ENCODE assay signal across 8 mouse cellular contexts in genomic region chr4:116807197-116808129, GRCm38 (mm10). TPM values are rescaled to one million over a fixed set of nuclear protein-coding genes. Genes with fewer than 3 reads are reported as not detected.
A peak's percentile ranks its signal among the peaks of the same experiment; 100 is the strongest.
DNase-seq lines count a peak whose midpoint lies in the region; ATAC-seq lines count a peak whose summit lies in the region.

TSS of gene Toe1 (minus strand) at chr4:116807640.
TSS of gene Mutyh (plus strand) at chr4:116807723.

- peak within 1 kb of the TSS; percentile 81 for H3K4me2 ChIP-seq in heart, embryonic 14.5 days (ENCODE audit: low read length)
- peak within 1 kb of the TSS; percentile 81 for H3K4me2 ChIP-seq in liver, embryonic 13.5 days
- peak within 1 kb of the TSS; percentile 67 for H3K4me2 ChIP-seq in stomach, embryonic 16.5 days (ENCODE audit: low read depth, low read length)

- no peaks in the 10 kb centered on the region for H3K27me3 ChIP-seq in heart, embryonic 14.5 days (ENCODE audit: control insufficient read depth, insufficient read depth, low read length)
- no peaks in the 10 kb centered on the region for H3K27me3 ChIP-seq in liver, embryonic 13.5 days
- H3K27me3 ChIP-seq in stomach, embryonic 16.5 days (ENCODE audit: control insufficient read depth, insufficient read depth, low read length): no peaks in the 10 kb centered on the region

- H3K9me3 ChIP-seq in heart, embryonic 14.5 days (ENCODE audit: control insufficient read depth, low read length): no peaks in the 10 kb centered on the region
- H3K9me3 ChIP-seq in liver, embryonic 13.5 days (replicated peaks): no peaks in the 10 kb centered on the region
- no peaks in the 10 kb centered on the region for H3K9me3 ChIP-seq in stomach, embryonic 16.5 days (replicated peaks; ENCODE audit: control insufficient read depth, low read length)

- peak within 1 kb of the TSS; percentile 86 for H3K9ac ChIP-seq in heart, embryonic 14.5 days (ENCODE audit: low read length)
- H3K9ac ChIP-seq in liver, embryonic 13.5 days: peak within 1 kb of the TSS; percentile 83
- H3K9ac ChIP-seq in stomach, embryonic 16.5 days (ENCODE audit: low read length): peak within 1 kb of the TSS; percentile 88

- H3K27ac ChIP-seq in brown adipose tissue, adult 24 weeks (replicated peaks; ENCODE audit: low read depth, low read length): peak within 1 kb of the TSS; percentile 71
- H3K27ac ChIP-seq in heart, embryonic 14.5 days (replicated peaks in 1 of 2; ENCODE audit: control insufficient read depth in 1 of 2, insufficient read depth in 1 of 2, low read depth in 2 of 2, low read length in 2 of 2): peak within 1 kb of the TSS; percentile 76 to 91
- peak within 1 kb of the TSS; percentile 81 for H3K27ac ChIP-seq in liver, embryonic 13.5 days
- peak within 1 kb of the TSS; percentile 93 for H3K27ac ChIP-seq in stomach, embryonic 16.5 days (ENCODE audit: low read length)

- no peaks in the 10 kb centered on the region for H3K4me1 ChIP-seq in brown adipose tissue, adult 24 weeks (ENCODE audit: control insufficient read depth, insufficient read depth, insufficient read length, low read length)
- peaks cover 3 to 8% of the 10 kb centered on the region in 2 experiments for H3K4me1 ChIP-seq in heart, embryonic 14.5 days (ENCODE audit: control insufficient read depth in 2 of 2, insufficient read depth in 2 of 2, low read length in 2 of 2)
- H3K4me1 ChIP-seq in liver, embryonic 13.5 days (replicated peaks): peaks cover 30% of the 10 kb centered on the region
- peaks cover 9% of the 10 kb centered on the region for H3K4me1 ChIP-seq in stomach, embryonic 16.5 days (ENCODE audit: control insufficient read depth, insufficient read depth, low read length)

- DNase-seq in CD4-positive, CD25-positive, alpha-beta regulatory T cell, adult 2 months (ENCODE audit: low read depth, low spot score): peak; percentile 96
- peak; percentile 89 for DNase-seq in fibroblast of lung, adult 2 months (ENCODE audit: low read depth)
- DNase-seq in kidney, postnatal 14 days: peak; percentile 97
- DNase-seq in liver, embryonic 13.5 days: peak; percentile 97
- DNase-seq in neural tube, embryonic 10.5 days (ENCODE audit: extremely low spot score, low spot score): peak; percentile 96

- peak; percentile 98 for ATAC-seq in heart, embryonic 14.5 days (ENCODE audit: insufficient number of reproducible peaks, insufficient read depth, low FRiP score, low read depth)
- peak; percentile 96 for ATAC-seq in liver, embryonic 13.5 days (ENCODE audit: low read depth)
- ATAC-seq in stomach, embryonic 16.5 days (ENCODE audit: insufficient read depth, low FRiP score): peak; percentile 99

- peaks cover 33% of the 10 kb centered on the region for H3K36me3 ChIP-seq in heart, embryonic 14.5 days (ENCODE audit: control insufficient read depth, insufficient read depth, low read length)
- peaks cover 37% of the 10 kb centered on the region for H3K36me3 ChIP-seq in liver, embryonic 13.5 days
- peaks cover 14% of the 10 kb centered on the region; the same call in 1 of the 2 replicates for H3K36me3 ChIP-seq in stomach, embryonic 16.5 days (ENCODE audit: control insufficient read depth, insufficient read depth, low read length)

- H3K4me3 ChIP-seq in brown adipose tissue, adult 24 weeks (ENCODE audit: insufficient read depth, low read depth, low read length): peak within 1 kb of the TSS; percentile 71
- H3K4me3 ChIP-seq in heart, embryonic 14.5 days (ENCODE audit: control insufficient read depth in 1 of 2, insufficient read depth in 1 of 2, low read depth in 1 of 2, low read length in 2 of 2): peak within 1 kb of the TSS; percentile 60 to 87
- peak within 1 kb of the TSS; percentile 72 for H3K4me3 ChIP-seq in liver, embryonic 13.5 days (replicated peaks)
- peak within 1 kb of the TSS; percentile 92 for H3K4me3 ChIP-seq in stomach, embryonic 16.5 days (replicated peaks; ENCODE audit: low read length)

- WGBS in heart, embryonic 14.5 days: under 1% methylated on average over 58 of the region's 58 CpGs
- WGBS in liver, embryonic 13.5 days (ENCODE audit: insufficient replicate concordance): under 1% methylated on average over 58 of the region's 58 CpGs
- WGBS in stomach, embryonic 16.5 days: under 1% methylated on average over 58 of the region's 58 CpGs

RNA-seq across cellular contexts. Expression of gene Toe1, which starts in this region (rescaled TPM):
- 6.0 and 7.8 TPM in 2 replicates for polyA plus RNA-seq in brown adipose tissue, adult 24 weeks (2012; ENCODE audit: insufficient read depth, insufficient read length, missing spikeins)
- polyA plus RNA-seq in heart, embryonic 14.5 days (2014; fragmentation: Nextera tagmentation; extraction: Ambion mirVana): 18.3 and 18.7 TPM in 2 replicates
- polyA plus RNA-seq in liver, embryonic 13.5 days (2015; fragmentation: Nextera tagmentation; extraction: Ambion mirVana): 20.0 and 20.2 TPM in 2 replicates
- polyA plus RNA-seq in stomach, embryonic 16.5 days (2015; fragmentation: Nextera tagmentation; extraction: Ambion mirVana): 28.4 and 31.9 TPM in 2 replicates

RNA-seq across cellular contexts. Expression of gene Mutyh, which starts in this region (rescaled TPM):
- 3.3 and 3.6 TPM in 2 replicates for polyA plus RNA-seq in brown adipose tissue, adult 24 weeks (2012; ENCODE audit: insufficient read depth, insufficient read length, missing spikeins)
- polyA plus RNA-seq in heart, embryonic 14.5 days (2014; fragmentation: Nextera tagmentation; extraction: Ambion mirVana): 4.6 and 8.3 TPM in 2 replicates
- 3.9 and 4.0 TPM in 2 replicates for polyA plus RNA-seq in liver, embryonic 13.5 days (2015; fragmentation: Nextera tagmentation; extraction: Ambion mirVana)
- polyA plus RNA-seq in stomach, embryonic 16.5 days (2015; fragmentation: Nextera tagmentation; extraction: Ambion mirVana): 11.6 and 12.0 TPM in 2 replicates

Comparison
In these comparisons a context has a peak if more than half of its experiments do, and no peak if none do; other contexts are left out.
1. Peak in every context shown above with its lines: DNase-seq, ATAC-seq, H3K4me3 ChIP-seq and H3K27ac ChIP-seq.